Mouse (Mus musculus) MEL (cell line): Measurements from ENCODE around the gene Cacna2d4. TPM values are rescaled to one million over a fixed set of nuclear protein-coding genes. Genes with fewer than 3 reads are reported as not detected.

Experiments used
- DNase-seq: peaks from one replicate; pipeline ENCODE4 v3.0.0; 2011; ENCODE audit warnings: low read depth, low spot score
- H3K27ac ChIP-seq: 2 replicates; pipeline ENCODE4 v1.5.1; 2012; ENCODE audit warnings: low read depth, mild to moderate bottlenecking, control low read depth, low read length, moderate library complexity; ENCODE audit not compliant: control insufficient read depth
- H3K27me3 ChIP-seq, 2 experiments: fragments of 150-350 bp in 1 of 2; sonication (generic) in 1 of 2; 2 replicates each; pipeline ENCODE4 v1.6.1; 2012; ENCODE audit warnings: low read length in 2 of 2, mild to moderate bottlenecking in 2 of 2, improper control_type of control experiment in 1 of 2, moderate library complexity in 1 of 2; ENCODE audit not compliant: insufficient read depth in 2 of 2, control insufficient read depth in 1 of 2
- H3K36me3 ChIP-seq, 2 experiments: 2 replicates each; pipeline ENCODE4 v1.6.1; 2012 to 2014; ENCODE audit warnings: low read length in 2 of 2, improper control_type of control experiment in 1 of 2, inconsistent platforms in 1 of 2, mild to moderate bottlenecking in 1 of 2; ENCODE audit not compliant: insufficient read depth in 2 of 2, control insufficient read depth in 1 of 2
- H3K4me1 ChIP-seq, 2 experiments: fragments of 150-350 bp in 1 of 2; sonication (generic) in 1 of 2; 2 replicates each; pipeline ENCODE4 v1.6.1; 2012; ENCODE audit warnings: low read length in 2 of 2, improper control_type of control experiment in 1 of 2, mild to moderate bottlenecking in 1 of 2; ENCODE audit not compliant: insufficient read depth in 2 of 2, control insufficient read depth in 1 of 2
- H3K4me3 ChIP-seq, 2 experiments: fragments of 150-350 bp in 1 of 2; sonication (generic) in 1 of 2; 2 replicates each; pipeline ENCODE4 v1.5.1; 2012; ENCODE audit warnings: low read depth in 2 of 2, low read length in 2 of 2, mild to moderate bottlenecking in 2 of 2, moderate library complexity in 2 of 2, control low read depth in 1 of 2, improper control_type of control experiment in 1 of 2; ENCODE audit not compliant: control insufficient read depth in 1 of 2, insufficient read depth in 1 of 2
- H3K79me2 ChIP-seq: 2 replicates; pipeline ENCODE4 v1.6.1; 2012; ENCODE audit warnings: mild to moderate bottlenecking, low read length, moderate library complexity; ENCODE audit not compliant: control insufficient read depth, poor library complexity, insufficient read depth
- H3K9ac ChIP-seq: 2 replicates; pipeline ENCODE4 v1.6.1; 2012; ENCODE audit warnings: low read depth, mild to moderate bottlenecking, control low read depth, low read length, moderate library complexity; ENCODE audit not compliant: control insufficient read depth, poor library complexity, severe bottlenecking
- H3K9me3 ChIP-seq: fragments of 150-350 bp; sonication (generic); replicated peaks from 2 replicates; pipeline ENCODE4 v1.6.1; 2012; ENCODE audit warnings: mild to moderate bottlenecking, low read length, improper control_type of control experiment, moderate library complexity; ENCODE audit not compliant: insufficient read depth
- CTCF ChIP-seq, 3 experiments: IDR thresholded peaks in 2 of 3; conservative IDR thresholded peaks in 1 of 3; 2 replicates each; pipeline ENCODE4 v1.5.1; 2011 to 2012; ENCODE audit warnings: low read length in 3 of 3, low read depth in 2 of 3, mild to moderate bottlenecking in 2 of 3, improper control_type of control experiment in 1 of 3, inconsistent platforms in 1 of 3, mixed read lengths in 1 of 3, moderate library complexity in 1 of 3; ENCODE audit not compliant: control insufficient read depth in 1 of 3, insufficient read depth in 1 of 3, poor library complexity in 1 of 3, severe bottlenecking in 1 of 3
- E2F4 ChIP-seq: IDR thresholded peaks from 2 replicates; pipeline ENCODE4 v1.6.1; 2011; ENCODE audit warnings: low read depth, low read length, improper control_type of control experiment, borderline replicate concordance
- GABPA ChIP-seq: IDR thresholded peaks from 2 replicates; pipeline ENCODE4 v1.6.1; 2012; ENCODE audit warnings: low read depth, mild to moderate bottlenecking, inconsistent platforms, low read length, improper control_type of control experiment, moderate library complexity
- HCFC1 ChIP-seq: IDR thresholded peaks from 2 replicates; pipeline ENCODE4 v1.6.1; 2012; ENCODE audit warnings: low read depth, mild to moderate bottlenecking, inconsistent platforms, low read length, improper control_type of control experiment, moderate library complexity
- JUND ChIP-seq: IDR thresholded peaks from 2 replicates; pipeline ENCODE4 v1.6.1; 2011; ENCODE audit warnings: low read depth, mild to moderate bottlenecking, improper control_type of control experiment, low read length
- MAZ ChIP-seq: IDR thresholded peaks from 2 replicates; pipeline ENCODE4 v1.6.1; 2012; ENCODE audit warnings: low read depth, mild to moderate bottlenecking, inconsistent platforms, low read length, improper control_type of control experiment
- MYC ChIP-seq: IDR thresholded peaks from 2 replicates; pipeline ENCODE4 v1.6.1; 2011; ENCODE audit warnings: low read depth, mild to moderate bottlenecking, low read length, improper control_type of control experiment, moderate library complexity
- NRF1 ChIP-seq: IDR thresholded peaks from 2 replicates; pipeline ENCODE4 v1.6.1; 2014; ENCODE audit warnings: low read depth, mild to moderate bottlenecking, inconsistent platforms, low read length, improper control_type of control experiment, moderate library complexity; ENCODE audit not compliant: poor library complexity, insufficient read depth, severe bottlenecking
- RAD21 ChIP-seq: IDR thresholded peaks from 2 replicates; pipeline ENCODE4 v1.6.1; 2011; ENCODE audit warnings: mild to moderate bottlenecking, low read depth, low read length, improper control_type of control experiment
- SIN3A ChIP-seq: IDR thresholded peaks from 2 replicates; pipeline ENCODE4 v1.6.1; 2012; ENCODE audit warnings: low read length, improper control_type of control experiment, inconsistent platforms
- TAL1 ChIP-seq: IDR thresholded peaks from 2 replicates; pipeline ENCODE4 v1.6.1; 2012; ENCODE audit warnings: mild to moderate bottlenecking, inconsistent platforms, low read length, moderate library complexity, mixed read lengths
- UBTF ChIP-seq: IDR thresholded peaks from 2 replicates; pipeline ENCODE4 v1.6.1; 2012; ENCODE audit warnings: low read depth, mild to moderate bottlenecking, inconsistent platforms, low read length, improper control_type of control experiment, moderate library complexity, borderline replicate concordance; ENCODE audit not compliant: insufficient read depth
- ZKSCAN1 ChIP-seq: IDR thresholded peaks from 2 replicates; pipeline ENCODE4 v1.6.1; 2012; ENCODE audit warnings: low read depth, mild to moderate bottlenecking, inconsistent platforms, low read length, improper control_type of control experiment, moderate library complexity
- ZNF384 ChIP-seq: IDR thresholded peaks from 2 replicates; pipeline ENCODE4 v1.6.1; 2012; ENCODE audit warnings: low read depth, mild to moderate bottlenecking, inconsistent platforms, low read length, improper control_type of control experiment
- polyA plus RNA-seq, 2 experiments: library from polyadenylated mRNA; stranded (reverse) in 1 of 2; unstranded in 1 of 2; fragments of >175 nt in 1 of 2; fragments of >200 nt in 1 of 2; gene quantifications; 2 replicates each; pipeline versions ENCODE4 v1.2.1 to v1.2.4; 2012; ENCODE audit warnings: low replicate concordance in 2 of 2, low read depth in 1 of 2; ENCODE audit not compliant: insufficient read length in 2 of 2, insufficient read depth in 1 of 2, missing spikeins in 1 of 2
- total RNA-seq: library from RNA; depleted of rRNA; stranded (reverse); fragments of 300-350 nt; gene quantifications from 2 replicates; pipeline ENCODE4 v1.2.3, GENCODE M21; 2012

Gene Cacna2d4
- total and polyA plus RNA-seq, 3 experiments: 0.69 to 1.1 TPM; not detected in 1

DNA sequence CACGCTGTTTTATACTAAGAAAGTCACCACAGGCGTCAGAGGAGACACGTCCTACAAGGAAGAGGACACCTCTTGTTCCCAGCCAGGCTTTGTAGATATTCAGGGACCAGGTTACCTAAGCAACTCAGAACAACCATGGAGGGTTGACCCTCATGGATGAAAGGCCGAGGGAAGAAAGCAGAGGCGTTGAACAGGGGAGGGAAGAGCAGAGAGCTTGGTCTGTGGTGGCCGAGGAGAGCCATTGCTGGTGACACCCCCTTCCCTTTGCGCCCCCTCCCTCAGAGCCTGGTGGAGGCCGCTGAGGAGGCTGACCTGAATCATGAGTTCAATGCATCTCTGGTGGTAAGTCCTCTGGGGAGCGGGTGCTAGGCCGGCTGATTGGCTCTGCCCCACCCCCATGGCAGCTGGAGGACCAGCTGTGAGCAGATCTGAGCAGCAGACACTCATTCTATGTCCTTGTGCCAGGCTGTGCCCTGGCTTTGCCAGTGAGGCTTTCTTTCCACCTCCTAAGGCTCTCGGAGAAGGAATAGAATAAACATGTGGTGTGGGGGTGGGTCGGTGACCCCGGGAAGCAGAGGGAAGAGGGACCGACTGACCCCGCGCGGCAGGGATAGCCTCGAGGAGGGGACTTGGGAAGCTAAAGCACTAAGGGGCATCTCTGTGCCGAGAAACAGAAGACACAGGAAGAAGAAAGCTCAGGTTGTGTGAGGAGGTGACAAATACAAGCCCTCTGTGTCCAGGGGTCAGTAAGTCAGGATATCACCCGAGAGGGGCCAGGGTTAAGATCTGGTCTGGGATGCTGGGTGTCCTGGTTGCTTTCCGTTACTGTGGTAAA is 4.8 kb downstream of the Cacna2d4 start:
- H3K27ac ChIP-seq: no peak overlapping the region
- no peaks in the 10 kb centered on the region for H3K9me3 ChIP-seq
- no peak overlapping the region for H3K4me3 ChIP-seq
- H3K79me2 ChIP-seq: no peaks in the 10 kb centered on the region
- TF ChIP-seq ZNF384: no peak
- no peak for TF ChIP-seq TAL1
- no peak for TF ChIP-seq HCFC1
- no peak for TF ChIP-seq E2F4
- no peak for TF ChIP-seq MAZ
- no peak for TF ChIP-seq MYC
- TF ChIP-seq NRF1: no peak
- no peak for TF ChIP-seq CTCF (IDR thresholded peaks at IDR 0.05 in 2 of 3, conservative IDR thresholded peaks at IDR 0.05 in 1 of 3; ENCODE audit: control insufficient read depth in 1 of 3, insufficient read depth in 1 of 3, low read depth in 2 of 3, low read length in 3 of 3, poor library complexity in 1 of 3, severe bottlenecking in 1 of 3)
- no peak for TF ChIP-seq GABPA
- no peak for TF ChIP-seq UBTF
- TF ChIP-seq RAD21: no peak
- no peak for TF ChIP-seq JUND
- no peak for TF ChIP-seq ZKSCAN1
- no peaks in the 10 kb centered on the region for H3K36me3 ChIP-seq
- DNase-seq: no peak
- H3K9ac ChIP-seq: no peak overlapping the region
- H3K4me1 ChIP-seq: no peaks in the 10 kb centered on the region
- no peaks in the 10 kb centered on the region for H3K27me3 ChIP-seq

DNA sequence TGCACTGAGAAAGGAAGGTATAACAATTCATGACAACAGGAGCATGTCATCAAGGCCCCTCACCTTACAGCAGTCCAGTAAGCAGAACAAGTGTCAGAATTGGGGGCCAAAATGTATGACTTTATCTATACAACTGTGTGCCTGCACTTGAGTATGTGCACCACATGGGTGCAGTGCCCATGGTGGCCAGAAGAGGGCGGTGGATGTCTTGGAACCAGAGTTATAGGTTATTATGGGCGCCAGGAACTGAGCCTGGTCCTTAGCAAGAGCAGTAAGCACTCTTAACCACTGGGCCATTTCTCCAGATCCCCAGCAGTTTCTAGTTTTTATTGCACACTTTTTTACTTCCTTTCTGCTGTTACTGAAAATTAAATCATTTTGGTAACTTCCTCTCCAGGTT is 9.8 kb downstream of the Cacna2d4 start:
- no peaks in the 10 kb centered on the region for H3K79me2 ChIP-seq
- H3K36me3 ChIP-seq: no peaks in the 10 kb centered on the region
- TF ChIP-seq SIN3A: no peak
- peak; percentile 26 to 42 (median 35) for TF ChIP-seq CTCF (IDR thresholded peaks at IDR 0.05 in 2 of 3, conservative IDR thresholded peaks at IDR 0.05 in 1 of 3; ENCODE audit: control insufficient read depth in 1 of 3, insufficient read depth in 1 of 3, low read depth in 2 of 3, low read length in 3 of 3, poor library complexity in 1 of 3, severe bottlenecking in 1 of 3)

More for the DNA sequence above, 9.8 kb downstream of the Cacna2d4 start:
- H3K9me3 ChIP-seq: no peaks in the 10 kb centered on the region
- H3K4me3 ChIP-seq: no peak overlapping the region
- no peaks in the 10 kb centered on the region for H3K4me1 ChIP-seq
- no peak overlapping the region for H3K9ac ChIP-seq
- H3K27me3 ChIP-seq: no peaks in the 10 kb centered on the region
- DNase-seq: peak; percentile 10
- H3K27ac ChIP-seq: no peak overlapping the region
